Mouse (Mus musculus) erythroblast, embryonic 14.5 days (primary cell): ENCODE results near the gene 4930415O20Rik.

Experiments used
- GATA1 ChIP-seq: IDR thresholded peaks from 2 replicates; pipeline ENCODE4 v1.6.1; 2012; ENCODE audit warnings: low read length, inconsistent platforms, mixed read lengths
- TAL1 ChIP-seq: IDR thresholded peaks from 3 replicates; pipeline ENCODE4 v1.6.1; 2012; ENCODE audit warnings: low read length, inconsistent platforms, mixed read lengths

GRCm38 (mm10) chr15:98582410-98582809 lies 11.6 kb downstream of the 4930415O20Rik start:
- TF ChIP-seq GATA1 (no peak), TAL1 (no peak)
